Mouse (Mus musculus) kidney, adult 2 months (tissue): ENCODE results near the gene Gm15517. TPM values are rescaled to one million over a fixed set of nuclear protein-coding genes. Genes with fewer than 3 reads are reported as not detected.
A peak's percentile ranks its signal among the peaks of the same experiment; 100 is the strongest.

ENCODE experiments used
- DNase-seq: peaks from one replicate; pipeline ENCODE4 v3.0.0; 2021
- H3K27ac ChIP-seq: fragments of 200-500 bp; 2 replicates; pipeline ENCODE4 v1.5.1; 2012; ENCODE audit warnings: low read depth, low read length, control low read depth, inconsistent platforms; ENCODE audit not compliant: insufficient read depth
- H3K27me3 ChIP-seq: fragments of 200-500 bp; replicated peaks from 2 replicates; pipeline ENCODE4 v1.6.1; 2012; ENCODE audit warnings: mild to moderate bottlenecking, moderate library complexity, low read length, inconsistent platforms; ENCODE audit not compliant: control insufficient read depth, insufficient read depth
- H3K36me3 ChIP-seq: fragments of 200-500 bp; 2 replicates; pipeline ENCODE4 v1.6.1; 2012; ENCODE audit warnings: mild to moderate bottlenecking, moderate library complexity, low read length, inconsistent platforms; ENCODE audit not compliant: control insufficient read depth, insufficient read depth
- H3K4me1 ChIP-seq: fragments of 200-500 bp; 2 replicates; pipeline ENCODE4 v1.6.1; 2011; ENCODE audit warnings: low read length; ENCODE audit not compliant: control insufficient read depth, insufficient read depth
- H3K4me3 ChIP-seq: fragments of 200-500 bp; 2 replicates; pipeline ENCODE4 v1.5.1; 2011; ENCODE audit warnings: mild to moderate bottlenecking, low read depth, low read length, control low read depth; ENCODE audit not compliant: insufficient read depth
- CTCF ChIP-seq: fragments of 200-500 bp; conservative IDR thresholded peaks from 2 replicates; pipeline ENCODE4 v1.5.1; 2011; ENCODE audit warnings: low read depth, mild to moderate bottlenecking, control low read depth, low read length, moderate library complexity, mixed read lengths; ENCODE audit not compliant: insufficient read depth, insufficient read length
- POLR2A ChIP-seq: fragments of 200-500 bp; IDR thresholded peaks from one replicate; pipeline ENCODE4 v1.6.1; 2011; ENCODE audit warnings: low read depth, low read length, control low read depth
- WGBS: fragments of 180-500 bp; shearing (Covaris S2); methylation state at CpG from one replicate; pipeline ENCODE4 v1.1.7; 2018; 5-methylcytosine and 5-hydroxymethylcytosine counted together
- polyA plus RNA-seq: library from polyadenylated mRNA; depleted of rRNA; stranded (reverse); fragments of >200 nt; gene quantifications from 2 replicates; pipeline ENCODE4 v1.2.3, GENCODE M21; 2012

Gm15517 gene
- polyA plus RNA-seq, 1 experiment, result not detected

- no peaks in the 10 kb centered on the region for H3K27me3 ChIP-seq
- peak overlapping the region; percentile 73 for H3K27ac ChIP-seq
- peak; percentile 88 for TF ChIP-seq POLR2A
- TF ChIP-seq CTCF, result 0 out of 2 replicates have a peak, but pooled peaks have one; percentile 4
- WGBS, result under 1% methylated on average over 49 of the region's 49 CpGs
- DNase-seq, result peak; percentile 99
- H3K4me1 ChIP-seq, result no peaks in the 10 kb centered on the region
- no peaks in the 10 kb centered on the region for H3K36me3 ChIP-seq
- H3K4me3 ChIP-seq, result peak overlapping the region; percentile 76
These were observed 43.8 kb downstream of the Gm15517 start for GRCm38 (mm10) chr7:44304775-44305641.

GRCm38 (mm10) chr7:44305686-44306085 lies 44.4 kb downstream of the Gm15517 start:
- WGBS, result 14% methylated on average over 16 of the region's 16 CpGs
- Histone ChIP-seq H3K4me3 (peak overlapping the region; percentile 12; the same call in 1 of the 2 replicates), H3K27me3 (no peaks in the 10 kb centered on the region), H3K36me3 (no peaks in the 10 kb centered on the region), H3K27ac (peak overlapping the region; percentile 19; the same call in 1 of the 2 replicates), H3K4me1 (no peaks in the 10 kb centered on the region)
- TF ChIP-seq POLR2A (no peak), CTCF (no peak)
- no peak for DNase-seq

- DNase-seq, result peak; percentile 16
- WGBS, result 67% methylated on average over 6 of the region's 6 CpGs
- TF ChIP-seq POLR2A, result no peak
- TF ChIP-seq CTCF, result no peak
- peak within 1 kb of the TSS; percentile 19; the same call in 1 of the 2 replicates for H3K27ac ChIP-seq
- H3K4me3 ChIP-seq, result peak within 1 kb of the TSS; percentile 12; the same call in 1 of the 2 replicates
- no peaks in the 10 kb centered on the region for H3K4me1 ChIP-seq
- peaks cover 3% of the 10 kb centered on the region for H3K27me3 ChIP-seq
- no peaks in the 10 kb centered on the region for H3K36me3 ChIP-seq
These were observed 45.4 kb downstream of the Gm15517 start, which contains the start of gene Clec11a for GRCm38 (mm10) chr7:44306516-44307240. TSS of gene Clec11a (minus strand) at chr7:44306902.

- H3K36me3 ChIP-seq, result no peaks in the 10 kb centered on the region
- DNase-seq, result no peak
These were observed 46.2 kb downstream of the Gm15517 start for GRCm38 (mm10) chr7:44307261-44308020.

GRCm38 (mm10) chr7:44309475-44310284 lies 48.4 kb downstream of the Gm15517 start, which contains the start of gene Shank1:
TSS of gene Shank1 (plus strand) at chr7:44310253.
- no peak for TF ChIP-seq POLR2A
- TF ChIP-seq CTCF, result no peak
- 17% methylated on average over 18 of the region's 22 CpGs for WGBS
- peak within 1 kb of the TSS; percentile 29; the same call in 1 of the 2 replicates for H3K4me3 ChIP-seq
- DNase-seq, result no peak
- H3K36me3 ChIP-seq, result no peaks in the 10 kb centered on the region
- H3K4me1 ChIP-seq, result no peaks in the 10 kb centered on the region
- H3K27ac ChIP-seq, result no peak within 1 kb of the TSS
- peaks cover 3% of the 10 kb centered on the region for H3K27me3 ChIP-seq

More at GRCm38 (mm10) chr7:44307261-44308020, 46.2 kb downstream of the Gm15517 start:
- Histone ChIP-seq H3K4me1 (no peaks in the 10 kb centered on the region), H3K27me3 (peaks cover 3% of the 10 kb centered on the region), H3K4me3 (no peak overlapping the region), H3K27ac (no peak overlapping the region)
- TF ChIP-seq POLR2A, result no peak
- no peak for TF ChIP-seq CTCF
- WGBS, result 52% methylated on average over 9 of the region's 9 CpGs
